Mouse (Mus musculus) large intestine, adult 2 months (tissue): ENCODE results near the gene Psmc1. TPM values are rescaled to one million over a fixed set of nuclear protein-coding genes. Genes with fewer than 3 reads are reported as not detected.
A peak's percentile ranks its signal among the peaks of the same experiment; 100 is the strongest.

Source experiments
- DNase-seq: peaks from one replicate; pipeline ENCODE4 v3.0.0-alpha.2; 2012; ENCODE audit warnings: low read depth, low spot score
- WGBS: fragments of 180-500 bp; shearing (Covaris S2); methylation state at CpG from one replicate; pipeline ENCODE4 v1.1.7; 2018; 5-methylcytosine and 5-hydroxymethylcytosine counted together
- polyA plus RNA-seq: library from polyadenylated mRNA; depleted of rRNA; stranded (reverse); fragments of >200 nt; gene quantifications from 2 replicates; pipeline ENCODE4 v1.2.3, GENCODE M21; 2012

Psmc1 gene
- polyA plus RNA-seq, 1 experiment, result 41.6 TPM

DNA sequence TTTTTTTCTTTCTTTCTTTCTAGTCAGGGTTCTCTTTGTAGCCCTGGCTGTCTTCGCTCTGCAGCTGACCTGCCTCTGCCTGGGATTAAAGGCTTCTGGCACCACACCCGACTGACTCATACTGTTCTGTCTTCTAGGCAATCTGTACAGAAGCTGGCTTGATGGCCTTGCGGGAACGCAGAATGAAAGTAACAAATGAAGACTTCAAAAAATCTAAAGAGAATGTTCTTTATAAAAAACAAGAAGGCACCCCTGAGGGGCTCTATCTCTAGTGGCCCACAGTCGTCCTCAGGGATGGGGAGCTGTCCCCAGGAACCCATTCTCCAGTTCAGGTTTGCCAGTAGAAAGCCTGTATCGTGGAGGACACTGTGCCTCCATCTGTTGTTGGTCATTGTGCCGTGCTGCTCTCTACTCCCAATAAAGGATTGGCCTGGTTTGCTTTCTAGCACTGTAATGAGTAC lies 13.0 kb downstream of the Psmc1 start:
- WGBS, result 47% methylated on average over 7 of the region's 7 CpGs

DNA sequence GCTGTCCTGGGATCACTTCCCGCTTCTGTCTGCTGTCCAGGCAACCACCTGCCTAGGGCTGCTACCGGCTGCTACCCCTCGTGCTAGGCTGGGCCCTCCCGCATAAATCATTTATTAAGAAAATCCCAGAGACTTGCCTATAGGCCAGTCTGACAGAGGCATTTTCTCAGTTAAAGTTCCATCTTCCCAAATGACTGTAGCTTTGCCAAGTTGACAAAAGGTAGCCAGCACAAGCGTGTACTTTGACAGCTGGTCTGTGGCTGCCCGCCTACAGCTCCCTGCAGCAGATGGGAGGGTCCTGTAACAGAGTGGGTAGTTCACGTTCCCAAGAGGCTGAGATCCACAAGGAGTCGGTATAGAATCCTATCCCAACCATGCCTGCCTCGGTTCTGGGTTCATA lies 13.5 kb downstream of the Psmc1 start:
- no peak for DNase-seq
- WGBS, result 76% methylated on average over 9 of the region's 9 CpGs

More for the DNA sequence above, 13.0 kb downstream of the Psmc1 start:
- DNase-seq, result no peak

- 84% methylated on average over 16 of the region's 16 CpGs for WGBS
- no peak for DNase-seq
These were observed 15.2 kb downstream of the Psmc1 start for GRCm38 (mm10) chr12:100124913-100125798.

DNA sequence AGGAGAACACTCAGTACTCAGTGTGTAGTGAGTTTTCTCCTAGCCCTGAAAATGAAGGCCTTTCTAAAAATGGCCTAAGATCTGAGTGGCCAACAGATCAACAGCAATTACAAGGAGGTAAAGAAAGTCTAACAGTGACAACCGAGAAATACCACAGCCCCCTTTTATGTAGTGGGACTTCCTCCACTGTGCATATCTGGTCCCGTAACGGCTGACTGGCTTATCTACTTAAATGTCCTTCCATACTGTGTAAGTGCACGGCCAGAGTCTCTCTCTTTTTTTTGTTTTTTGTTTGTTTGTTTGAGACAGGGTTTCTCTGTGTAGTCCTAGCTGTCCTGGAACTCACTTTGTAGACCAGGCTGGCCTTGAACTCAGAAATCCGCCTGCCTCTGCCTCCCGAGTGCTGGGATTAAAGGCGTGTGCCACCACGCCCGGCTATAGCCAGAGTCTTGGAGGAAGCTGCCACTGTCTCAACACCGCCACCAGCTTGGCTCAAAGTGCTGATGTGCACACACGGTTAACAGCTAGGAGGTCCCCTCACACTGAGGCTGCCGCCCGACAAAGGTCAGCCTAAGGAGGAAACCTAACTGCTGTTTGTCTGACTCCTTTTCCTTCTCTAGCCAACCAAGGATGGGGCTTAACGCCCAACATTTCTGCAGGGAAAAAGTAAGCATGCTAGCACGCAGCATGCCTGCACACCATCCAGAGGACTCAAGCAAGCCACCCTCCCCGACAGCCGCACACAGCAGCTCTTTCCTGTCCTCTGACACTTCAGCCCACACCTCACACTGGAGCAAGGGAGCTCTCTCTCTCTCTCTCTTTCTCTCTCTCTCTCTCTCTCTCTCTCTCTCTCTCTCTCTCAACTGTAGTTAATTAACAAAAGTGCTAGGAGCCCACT lies 17.3 kb downstream of the Psmc1 start:
- 80% methylated on average over 17 of the region's 17 CpGs for WGBS
- DNase-seq, result no peak

DNA sequence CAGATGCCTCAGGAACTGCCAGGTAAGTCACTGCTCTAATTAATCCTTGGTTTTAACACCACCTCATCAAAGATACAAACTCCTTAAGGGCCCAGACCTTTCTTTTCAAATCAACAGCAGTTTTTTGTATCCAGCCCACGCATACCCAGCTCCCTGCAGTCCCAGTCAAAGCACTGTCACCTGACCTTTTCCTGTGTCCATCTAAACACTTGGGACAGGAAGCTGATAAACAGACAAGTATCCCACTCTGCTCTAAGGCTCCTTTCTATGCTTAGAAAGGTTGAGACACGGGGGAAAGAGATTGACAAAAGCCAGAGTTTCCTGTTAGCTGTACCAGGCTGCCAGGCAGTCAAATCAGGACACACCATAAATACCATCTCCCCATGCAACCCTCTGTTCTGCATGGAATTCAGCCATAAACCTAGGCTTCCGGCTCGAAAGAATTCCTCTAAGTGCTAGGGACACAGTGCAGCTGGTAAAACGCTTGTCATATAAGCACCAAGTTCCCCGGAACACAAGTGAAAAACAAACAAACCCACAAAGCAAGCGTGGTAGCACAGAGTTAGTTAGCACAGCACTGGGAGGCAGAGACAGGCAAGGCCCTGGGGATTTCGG lies 18.0 kb downstream of the Psmc1 start:
- WGBS, result 35% methylated on average over 8 of the region's 8 CpGs
- DNase-seq, result no peak

DNA sequence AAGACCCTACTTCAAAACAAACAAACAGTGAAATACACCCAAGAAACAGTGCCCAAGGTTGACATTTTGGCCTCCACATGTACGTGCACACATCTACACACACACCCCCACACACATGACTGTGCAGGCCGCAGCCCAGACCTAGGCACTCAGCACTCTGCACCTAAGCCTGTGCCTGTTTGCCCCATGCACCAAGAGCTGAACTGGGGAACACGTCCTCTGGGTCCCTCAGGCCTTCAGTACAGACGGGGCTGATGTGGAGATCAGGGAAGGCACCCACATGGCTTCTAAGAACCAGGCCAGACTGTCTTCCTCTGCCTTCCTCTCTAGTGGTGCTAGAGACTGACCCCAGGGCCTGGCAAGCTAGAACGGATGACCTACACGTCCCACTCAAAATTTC lies 18.6 kb downstream of the Psmc1 start:
- 72% methylated on average over 6 of the region's 6 CpGs for WGBS
- DNase-seq, result no peak

DNA sequence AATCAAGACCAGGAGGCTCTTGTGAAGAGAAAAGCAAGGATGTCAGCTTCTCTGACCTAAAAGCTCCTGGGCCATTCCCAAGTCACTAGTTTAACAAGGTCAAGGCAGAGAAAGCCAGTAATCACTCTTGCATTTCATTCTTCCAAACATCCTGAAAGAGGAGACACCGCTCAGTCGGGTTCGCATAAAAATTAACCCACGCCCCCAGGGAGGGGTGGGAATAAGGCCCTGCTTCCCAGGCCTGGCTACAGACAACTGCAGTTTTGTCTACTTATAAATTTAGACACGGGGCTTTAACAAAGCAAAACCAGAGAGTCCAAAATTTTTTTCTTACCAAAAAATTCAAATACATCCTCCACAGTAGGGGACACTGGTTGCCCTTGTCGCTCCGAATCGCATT lies 19.0 kb downstream of the Psmc1 start:
- WGBS, result 75% methylated on average over 8 of the region's 8 CpGs
- no peak for DNase-seq

- 90% methylated on average over 9 of the region's 9 CpGs for WGBS
- DNase-seq, result no peak
These were observed 21.2 kb downstream of the Psmc1 start for GRCm38 (mm10) chr12:100131167-100131566.

DNA sequence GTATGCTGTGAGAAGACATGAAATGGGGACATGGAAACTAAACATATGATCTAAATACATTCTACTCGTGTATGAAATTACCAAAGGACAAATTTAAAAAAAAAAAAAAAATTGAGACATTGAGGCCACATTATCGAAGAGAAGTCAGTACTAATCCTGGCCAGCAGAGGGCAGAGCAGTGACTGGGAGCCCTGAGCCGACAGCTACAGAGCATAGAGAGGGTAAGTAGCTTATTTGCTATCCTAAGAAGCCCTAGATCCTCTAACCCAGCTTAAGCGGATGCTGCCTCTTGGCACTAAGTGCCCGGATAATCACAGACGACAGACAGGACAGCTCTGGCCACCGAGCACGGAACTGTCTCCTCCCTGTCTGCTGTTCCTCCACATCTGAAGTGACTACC lies 21.7 kb downstream of the Psmc1 start:
- DNase-seq, result peak; percentile 29
- 38% methylated on average over 8 of the region's 8 CpGs for WGBS

GRCm38 (mm10) chr12:100134395-100134936 lies 24.5 kb downstream of the Psmc1 start:
- DNase-seq, result no peak
- 96% methylated on average over 11 of the region's 11 CpGs for WGBS

GRCm38 (mm10) chr12:100135117-100135516 lies 25.2 kb downstream of the Psmc1 start:
- WGBS, result 85% methylated on average over 3 of the region's 3 CpGs
- DNase-seq, result no peak

DNA sequence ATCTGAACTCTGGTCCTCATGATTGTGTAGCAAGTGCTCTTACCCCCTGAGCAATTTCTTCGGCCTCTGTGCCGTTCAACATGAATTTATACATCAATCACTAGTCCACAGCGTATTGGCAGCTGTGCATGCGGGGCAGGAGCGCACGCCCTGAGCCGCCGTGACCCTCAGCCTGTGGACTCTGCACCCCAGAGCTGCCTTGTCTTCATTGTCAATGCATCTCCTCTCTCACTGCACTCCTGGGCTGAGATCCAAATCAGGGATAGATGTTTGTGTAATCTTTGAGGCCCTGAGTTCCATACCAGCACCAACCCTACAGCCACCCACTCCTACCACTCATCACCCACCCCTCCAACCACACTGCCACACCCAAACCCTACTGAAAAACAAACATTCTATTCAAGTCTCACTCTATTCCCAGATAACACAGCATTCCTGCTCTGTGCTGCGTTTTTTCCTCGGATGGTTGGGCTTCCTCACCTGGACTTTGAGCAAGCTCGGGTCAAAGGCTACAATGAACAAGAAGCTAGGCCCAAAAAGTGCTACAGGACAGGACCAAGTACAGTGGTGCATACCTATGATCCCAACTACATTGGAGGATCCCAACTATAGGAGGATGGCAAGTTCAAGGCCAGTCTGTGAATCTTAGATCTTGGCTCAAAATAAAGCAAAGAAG lies 33.0 kb downstream of the Psmc1 start:
- DNase-seq, result no peak

GRCm38 (mm10) chr12:100143737-100144136 lies 33.8 kb downstream of the Psmc1 start:
- 93% methylated on average over 9 of the region's 9 CpGs for WGBS
- no peak for DNase-seq

More for the DNA sequence above, 33.0 kb downstream of the Psmc1 start:
- 53% methylated on average over 11 of the region's 11 CpGs for WGBS

DNA sequence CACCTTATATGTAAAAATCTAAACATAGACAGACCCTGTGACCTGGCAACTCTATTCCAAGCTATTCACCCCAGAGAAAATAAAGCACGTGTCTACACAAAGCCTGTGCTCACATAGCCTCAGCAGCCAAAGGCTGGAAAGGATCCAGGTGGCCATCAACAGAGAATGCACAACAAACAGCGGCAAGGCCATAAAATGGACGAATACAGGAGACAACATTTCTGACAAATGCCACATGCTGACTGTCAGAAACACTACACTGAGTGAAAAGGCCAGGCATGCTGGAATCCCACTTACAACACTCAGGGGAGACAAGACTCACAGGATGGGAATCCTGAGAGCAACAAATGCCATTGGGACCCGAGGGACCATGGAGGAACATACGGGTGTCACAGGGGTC lies 34.3 kb downstream of the Psmc1 start:
- DNase-seq, result no peak
- 64% methylated on average over 5 of the region's 5 CpGs for WGBS

DNA sequence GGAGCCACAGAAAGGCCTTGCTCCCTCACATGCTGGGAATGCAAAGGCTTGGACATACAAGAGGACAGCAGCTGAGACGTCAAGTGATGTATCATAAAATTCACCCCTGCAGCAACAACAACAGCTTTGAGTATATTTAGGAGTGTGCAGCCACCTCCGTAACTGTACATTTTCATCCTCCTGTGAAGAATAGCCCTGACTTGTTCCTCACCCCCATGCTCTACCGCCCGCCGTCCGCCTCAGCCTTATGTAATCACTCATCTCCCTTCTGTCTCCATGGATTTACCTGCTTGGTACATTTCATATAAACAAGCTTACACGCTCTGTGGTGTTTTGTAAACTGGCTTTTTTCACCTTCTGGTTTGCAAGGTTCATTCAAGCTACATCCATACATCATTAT lies 42.5 kb downstream of the Psmc1 start:
- no peak for DNase-seq
- WGBS, result 97% methylated on average over 7 of the region's 7 CpGs

GRCm38 (mm10) chr12:100159261-100159975 lies 49.5 kb downstream of the Psmc1 start, which contains the start of gene Nrde2:
Gene Nrde2, minus strand, starts transcription at chr12:100159653.
- peak; percentile 88 for DNase-seq

DNA sequence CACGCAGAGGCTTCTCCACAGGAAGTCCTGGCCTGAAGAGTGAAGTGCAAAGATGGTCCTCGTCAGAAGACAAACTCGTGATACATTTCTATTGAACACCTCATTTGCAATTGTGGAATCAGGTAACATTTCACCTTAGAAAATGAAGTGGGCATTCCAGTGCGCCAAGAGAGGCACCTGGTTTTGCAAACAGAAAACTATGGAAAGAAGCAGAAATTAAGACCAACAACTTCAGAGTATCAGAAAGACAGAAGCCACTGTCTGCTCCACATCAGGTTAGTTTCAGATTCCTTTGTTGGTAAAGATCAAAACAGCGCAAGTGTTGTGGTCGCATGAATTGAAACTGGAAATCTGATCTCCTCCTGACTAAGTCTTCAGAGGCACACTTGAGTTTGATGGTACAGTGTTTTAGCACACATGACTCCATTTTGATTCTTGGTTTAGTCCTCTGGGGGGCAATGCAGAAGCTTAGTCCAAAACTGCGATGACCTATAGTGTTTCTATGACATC lies 55.1 kb downstream of the Psmc1 start:
- DNase-seq, result no peak
- WGBS, result 70% methylated on average over 7 of the region's 7 CpGs

More at GRCm38 (mm10) chr12:100159261-100159975, 49.5 kb downstream of the Psmc1 start, which contains the start of gene Nrde2:
- under 1% methylated on average over 26 of the region's 26 CpGs for WGBS

GRCm38 (mm10) chr12:100166177-100166576 lies 56.2 kb downstream of the Psmc1 start:
- DNase-seq, result no peak
- WGBS, result 19% methylated on average over 3 of the region's 3 CpGs
